Mouse (Mus musculus) heart, embryonic 14.5 days (tissue): ENCODE data around the gene Kynu. TPM values are rescaled to one million over a fixed set of nuclear protein-coding genes. Genes with fewer than 3 reads are reported as not detected.

ENCODE experiments used
- ATAC-seq: fragments of 200-750 bp; cut with Nextera tagmentation; 2 replicates; pipeline ENCODE4 v1.8.0; 2017; ENCODE audit warnings: low read depth, moderate TSS enrichment; ENCODE audit not compliant: insufficient number of reproducible peaks, insufficient read depth, low FRiP score
- H3K27ac ChIP-seq, 2 experiments: fragments of 200-500 bp in 1 of 2; fragments of 300-500 bp in 1 of 2; sonication (generic) in 1 of 2; replicated peaks in 1 of 2; 2 replicates each; pipeline ENCODE4 v1.5.1; 2012 to 2014; ENCODE audit warnings: low read depth in 2 of 2, low read length in 2 of 2, control low read depth in 1 of 2, mild to moderate bottlenecking in 1 of 2, mixed read lengths in 1 of 2; ENCODE audit not compliant: control insufficient read depth in 1 of 2, insufficient read depth in 1 of 2
- H3K27me3 ChIP-seq: fragments of 300-500 bp; sonication (generic); 2 replicates; pipeline ENCODE4 v1.6.1; 2014; ENCODE audit warnings: mild to moderate bottlenecking, low read length, control low read depth; ENCODE audit not compliant: control insufficient read depth, insufficient read depth
- H3K36me3 ChIP-seq: fragments of 300-500 bp; sonication (generic); 2 replicates; pipeline ENCODE4 v1.6.1; 2014; ENCODE audit warnings: mild to moderate bottlenecking, control low read depth, low read length, mixed read lengths; ENCODE audit not compliant: control insufficient read depth, insufficient read depth
- H3K4me1 ChIP-seq, 2 experiments: fragments of 200-500 bp in 1 of 2; fragments of 300-500 bp in 1 of 2; sonication (generic) in 1 of 2; 2 replicates each; pipeline ENCODE4 v1.6.1; 2012 to 2014; ENCODE audit warnings: low read length in 2 of 2, control low read depth in 1 of 2, mixed read lengths in 1 of 2; ENCODE audit not compliant: control insufficient read depth in 2 of 2, insufficient read depth in 2 of 2
- H3K4me2 ChIP-seq: fragments of 300-500 bp; sonication (generic); 2 replicates; pipeline ENCODE4 v1.6.1; 2014; ENCODE audit warnings: mild to moderate bottlenecking, low read length
- H3K4me3 ChIP-seq, 2 experiments: fragments of 200-500 bp in 1 of 2; fragments of 300-500 bp in 1 of 2; sonication (generic) in 1 of 2; 2 replicates each; pipeline ENCODE4 v1.5.1; 2012 to 2014; ENCODE audit warnings: low read length in 2 of 2, mild to moderate bottlenecking in 2 of 2, control low read depth in 1 of 2, low read depth in 1 of 2, moderate library complexity in 1 of 2; ENCODE audit not compliant: control insufficient read depth in 1 of 2, insufficient read depth in 1 of 2
- H3K9ac ChIP-seq: fragments of 300-500 bp; sonication (generic); 2 replicates; pipeline ENCODE4 v1.6.1; 2014; ENCODE audit warnings: mild to moderate bottlenecking, low read length
- H3K9me3 ChIP-seq: fragments of 300-500 bp; sonication (generic); 2 replicates; pipeline ENCODE4 v1.6.1; 2016; ENCODE audit warnings: low read length, control low read depth; ENCODE audit not compliant: control insufficient read depth
- WGBS: fragments of 180-500 bp; shearing (Covaris S2); extraction: QIAGEN DNeasy Blood & Tissue Kit; methylation state at CpG from one replicate; pipeline ENCODE4 v1.1.7; 2014; 5-methylcytosine and 5-hydroxymethylcytosine counted together
- polyA plus RNA-seq: library from polyadenylated mRNA; unstranded; fragments of >200 nt; fragmentation: Nextera tagmentation; extraction: Ambion mirVana; gene quantifications from 2 replicates; pipeline ENCODE4 v1.2.1, GENCODE M21; 2014

Kynu gene
- polyA plus RNA-seq: 0.23 TPM in 1 of 2 replicates, not detected in the other

GRCm38 (mm10) chr2:43555062-43555888 is at the start of gene Kynu:
Gene Kynu (plus strand): TSS chr2:43555329.
- Histone ChIP-seq H3K4me3 (no peak within 1 kb of the TSS), H3K36me3 (no peaks in the 10 kb centered on the region), H3K4me1 (no peaks in the 10 kb centered on the region), H3K9me3 (no peaks in the 10 kb centered on the region), H3K27me3 (no peaks in the 10 kb centered on the region), H3K4me2 (no peak within 1 kb of the TSS), H3K27ac (no peak within 1 kb of the TSS), H3K9ac (no peak within 1 kb of the TSS)
- no peak for ATAC-seq
- WGBS: 34% methylated on average over 9 of the region's 9 CpGs

- WGBS: 90% methylated on average over 3 of the region's 3 CpGs
- Histone ChIP-seq H3K36me3 (no peaks in the 10 kb centered on the region), H3K9me3 (no peaks in the 10 kb centered on the region), H3K4me2 (no peak overlapping the region), H3K27me3 (no peaks in the 10 kb centered on the region), H3K4me3 (no peak overlapping the region), H3K9ac (no peak overlapping the region), H3K27ac (no peak overlapping the region), H3K4me1 (no peaks in the 10 kb centered on the region)
- no peak for ATAC-seq
Measured at GRCm38 (mm10) chr2:43506182-43506581, 48.9 kb upstream of the Kynu start.

GRCm38 (mm10) chr2:43513852-43514251 is 41.3 kb upstream of the Kynu start:
- H3K27ac ChIP-seq: no peak overlapping the region
- no peaks in the 10 kb centered on the region for H3K27me3 ChIP-seq
- H3K36me3 ChIP-seq: no peaks in the 10 kb centered on the region
- WGBS: 35% methylated on average over 7 of the region's 7 CpGs
- H3K9me3 ChIP-seq: peaks cover 5% of the 10 kb centered on the region; the same call in 1 of the 2 replicates
- no peaks in the 10 kb centered on the region for H3K4me1 ChIP-seq
- H3K4me2 ChIP-seq: no peak overlapping the region
- no peak overlapping the region for H3K9ac ChIP-seq
- ATAC-seq: no peak
- no peak overlapping the region for H3K4me3 ChIP-seq

GRCm38 (mm10) chr2:43534417-43534816 is 20.7 kb upstream of the Kynu start:
- Histone ChIP-seq H3K36me3 (no peaks in the 10 kb centered on the region), H3K27ac (no peak overlapping the region), H3K4me3 (no peak overlapping the region), H3K4me1 (no peaks in the 10 kb centered on the region), H3K9ac (no peak overlapping the region), H3K4me2 (no peak overlapping the region), H3K27me3 (no peaks in the 10 kb centered on the region), H3K9me3 (no peaks in the 10 kb centered on the region)
- no peak for ATAC-seq
- 72% methylated on average over 2 of the region's 2 CpGs for WGBS

GRCm38 (mm10) chr2:43542615-43543014 is 12.5 kb upstream of the Kynu start:
- H3K4me3 ChIP-seq: no peak overlapping the region
- H3K27me3 ChIP-seq: no peaks in the 10 kb centered on the region
- no peak overlapping the region for H3K4me2 ChIP-seq
- no peaks in the 10 kb centered on the region for H3K9me3 ChIP-seq
- no peaks in the 10 kb centered on the region for H3K4me1 ChIP-seq
- no peak for ATAC-seq
- no peaks in the 10 kb centered on the region for H3K36me3 ChIP-seq
- no peak overlapping the region for H3K27ac ChIP-seq
- H3K9ac ChIP-seq: no peak overlapping the region
- WGBS: 80% methylated on average over 3 of the region's 3 CpGs

GRCm38 (mm10) chr2:43545665-43546064 is 9.5 kb upstream of the Kynu start:
- no peaks in the 10 kb centered on the region for H3K4me1 ChIP-seq
- H3K9ac ChIP-seq: no peak overlapping the region
- no peak overlapping the region for H3K27ac ChIP-seq
- H3K9me3 ChIP-seq: no peaks in the 10 kb centered on the region
- WGBS: 71% methylated on average over 3 of the region's 3 CpGs
- no peak for ATAC-seq
- no peaks in the 10 kb centered on the region for H3K36me3 ChIP-seq
- H3K27me3 ChIP-seq: no peaks in the 10 kb centered on the region
- H3K4me2 ChIP-seq: no peak overlapping the region
- H3K4me3 ChIP-seq: no peak overlapping the region

GRCm38 (mm10) chr2:43546448-43546847 is 8.7 kb upstream of the Kynu start:
- Histone ChIP-seq H3K4me3 (no peak overlapping the region), H3K9me3 (no peaks in the 10 kb centered on the region), H3K9ac (no peak overlapping the region), H3K36me3 (no peaks in the 10 kb centered on the region), H3K4me2 (no peak overlapping the region), H3K4me1 (no peaks in the 10 kb centered on the region), H3K27ac (no peak overlapping the region), H3K27me3 (no peaks in the 10 kb centered on the region)
- no peak for ATAC-seq
- 70% methylated on average over 1 of the region's 1 CpGs for WGBS

GRCm38 (mm10) chr2:43554216-43554615 is 913 bp upstream of the Kynu start:
- no peak overlapping the region for H3K9ac ChIP-seq
- H3K4me2 ChIP-seq: no peak overlapping the region
- H3K4me3 ChIP-seq: no peak overlapping the region
- no peak overlapping the region for H3K27ac ChIP-seq
- 71% methylated on average over 4 of the region's 4 CpGs for WGBS
- no peaks in the 10 kb centered on the region for H3K9me3 ChIP-seq
- no peaks in the 10 kb centered on the region for H3K36me3 ChIP-seq
- no peak for ATAC-seq
- H3K4me1 ChIP-seq: no peaks in the 10 kb centered on the region
- no peaks in the 10 kb centered on the region for H3K27me3 ChIP-seq
